Mouse (Mus musculus) heart, adult 2 months (tissue): ENCODE measurements around the gene Tom1.

Experiments used
- CTCF ChIP-seq: fragments of 200-600 bp; IDR thresholded peaks from 2 replicates; pipeline ENCODE4 v1.8.1; 2022; ENCODE audit warnings: antibody characterized with exemption, mild to moderate bottlenecking, moderate library complexity
- EP300 ChIP-seq: fragments of 200-500 bp; IDR thresholded peaks from 2 replicates; pipeline ENCODE4 v1.6.1; 2011; ENCODE audit warnings: low read depth, low read length, control low read depth; ENCODE audit not compliant: insufficient read depth
- POLR2A ChIP-seq: fragments of 200-500 bp; IDR thresholded peaks from 2 replicates; pipeline ENCODE4 v1.6.1; 2011; ENCODE audit warnings: mild to moderate bottlenecking, low read depth, low read length, control low read depth; ENCODE audit not compliant: insufficient read depth

DNA sequence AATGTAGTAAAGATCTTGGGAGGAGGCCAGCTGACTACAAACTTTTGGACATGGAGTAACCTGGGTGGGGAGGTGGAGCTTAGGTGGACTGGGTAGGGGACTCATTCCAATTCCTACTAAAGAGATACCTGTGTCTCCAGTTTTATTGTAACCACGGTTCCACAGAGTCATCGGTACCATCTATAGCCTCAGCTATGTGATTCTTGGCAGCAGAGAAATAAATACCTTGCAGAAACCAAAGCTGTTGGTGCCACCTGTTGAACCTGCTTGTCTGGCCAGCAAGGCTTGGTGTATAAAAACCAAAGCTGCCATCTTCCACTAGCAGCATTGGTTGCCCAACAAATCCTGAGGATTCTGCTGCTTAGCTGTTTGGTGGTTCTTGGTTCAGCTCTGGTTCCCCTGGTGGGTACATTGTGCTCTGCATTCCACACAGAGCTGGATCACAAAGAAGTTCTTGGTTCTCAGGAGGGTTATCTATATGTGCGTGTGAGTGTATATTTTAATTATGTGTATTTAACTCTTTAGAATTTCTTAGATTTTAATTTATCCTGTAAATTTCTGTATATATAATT, 3.0 kb upstream of the Tom1 start:
- TF ChIP-seq POLR2A: no peak
- peak; percentile 10; the same call in 1 of the 2 replicates for TF ChIP-seq CTCF
- no peak for TF ChIP-seq EP300
